Mouse (Mus musculus): Measurements from ENCODE around the gene Rbms2. TPM values are rescaled to one million over a fixed set of nuclear protein-coding genes. Genes with fewer than 3 reads are reported as not detected.

The Rbms2 gene
- polyA plus RNA-seq, 1 experiment = 116 TPM

DNA sequence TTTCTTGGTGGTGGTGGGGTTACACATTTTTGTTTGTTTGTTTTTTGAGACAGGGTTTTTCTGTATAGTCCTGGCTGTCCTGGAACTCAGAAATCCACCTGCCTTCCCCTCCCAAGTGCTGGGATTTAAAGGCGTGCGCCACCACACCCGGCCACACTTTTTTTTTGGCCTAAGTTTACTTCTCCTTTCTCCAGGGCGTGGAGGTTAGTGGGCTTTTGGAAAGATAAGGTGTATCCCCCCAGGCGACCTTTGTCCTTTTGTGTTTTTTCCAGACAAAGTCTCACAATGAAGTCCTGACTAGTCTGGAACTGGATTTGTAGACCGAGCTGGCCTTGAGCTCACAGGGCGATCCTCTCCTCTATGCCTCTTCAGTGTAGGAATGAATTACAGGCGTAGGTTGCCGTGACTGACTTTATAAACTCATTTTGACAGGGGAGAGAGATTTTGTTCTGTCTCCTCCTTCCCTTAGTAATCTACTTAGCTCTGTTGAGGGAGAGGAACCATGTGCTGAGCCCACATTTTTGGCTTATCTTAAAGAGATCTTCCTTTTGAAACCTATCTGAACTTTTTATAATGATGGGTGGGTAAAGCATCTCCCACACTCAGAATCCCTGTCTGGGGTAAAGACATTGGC, 85.0 kb downstream of the Rbms2 start:
- peaks cover 20% of the 10 kb centered on the region for H3K4me1 ChIP-seq (ENCODE audit: control insufficient read depth, insufficient read depth, low read length)
- no peak for DNase-seq
- WGBS = 45% methylated on average over 9 of the region's 9 CpGs
- TF ChIP-seq POLR2A (IDR thresholded peaks at IDR 0.05; ENCODE audit: borderline replicate concordance, extremely low read depth, low read depth, low read length) (no peak), CTCF (IDR thresholded peaks at IDR 0.05; ENCODE audit: insufficient read depth, low read length) (no peak)
- H3K4me3 ChIP-seq (replicated peaks; ENCODE audit: extremely low read depth, low read depth, low read length) = no peak overlapping the region

DNA sequence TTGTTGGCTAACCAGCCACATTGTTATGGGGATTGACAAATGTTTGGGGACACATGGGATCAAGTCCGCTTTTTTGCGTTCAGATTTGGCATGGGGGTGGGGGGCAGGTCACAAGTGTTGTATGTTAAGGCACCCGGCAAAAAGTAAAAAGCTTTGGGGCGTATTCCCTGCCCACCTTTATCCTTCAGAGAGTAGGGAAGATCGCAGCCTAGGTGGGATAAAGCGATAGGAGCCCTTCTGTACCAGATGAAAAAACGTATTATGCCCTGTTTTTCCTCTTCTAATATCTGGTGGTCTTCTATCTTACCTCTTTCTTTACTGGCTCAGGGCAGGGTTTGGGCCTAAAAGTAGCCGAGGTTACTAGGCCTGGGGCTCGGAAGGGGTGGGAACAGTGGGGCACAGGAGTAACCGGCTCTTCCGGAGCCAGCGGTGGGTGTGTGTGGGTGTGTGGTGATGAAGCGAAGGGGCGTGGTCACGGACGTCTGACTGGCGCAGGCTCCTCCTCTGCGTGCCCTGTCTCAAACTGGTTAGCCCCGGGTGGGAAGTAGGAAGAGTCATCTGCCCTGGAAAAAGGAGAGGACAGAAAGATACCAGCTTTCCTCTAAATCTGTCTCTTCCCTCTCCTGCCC, 85.6 kb downstream of the Rbms2 start:
- Histone ChIP-seq H3K4me1 (ENCODE audit: control insufficient read depth, insufficient read depth, low read length) (peaks cover 20% of the 10 kb centered on the region), H3K4me3 (replicated peaks; ENCODE audit: extremely low read depth, low read depth, low read length) (peak overlapping the region; percentile 49)
- peak; percentile 87 for DNase-seq
- 7% methylated on average over 19 of the region's 19 CpGs for WGBS
- TF ChIP-seq CTCF (IDR thresholded peaks at IDR 0.05; ENCODE audit: insufficient read depth, low read length) = no peak
- TF ChIP-seq POLR2A (IDR thresholded peaks at IDR 0.05; ENCODE audit: borderline replicate concordance, extremely low read depth, low read depth, low read length) = peak; percentile 47; the same call in 1 of the 2 replicates

DNA sequence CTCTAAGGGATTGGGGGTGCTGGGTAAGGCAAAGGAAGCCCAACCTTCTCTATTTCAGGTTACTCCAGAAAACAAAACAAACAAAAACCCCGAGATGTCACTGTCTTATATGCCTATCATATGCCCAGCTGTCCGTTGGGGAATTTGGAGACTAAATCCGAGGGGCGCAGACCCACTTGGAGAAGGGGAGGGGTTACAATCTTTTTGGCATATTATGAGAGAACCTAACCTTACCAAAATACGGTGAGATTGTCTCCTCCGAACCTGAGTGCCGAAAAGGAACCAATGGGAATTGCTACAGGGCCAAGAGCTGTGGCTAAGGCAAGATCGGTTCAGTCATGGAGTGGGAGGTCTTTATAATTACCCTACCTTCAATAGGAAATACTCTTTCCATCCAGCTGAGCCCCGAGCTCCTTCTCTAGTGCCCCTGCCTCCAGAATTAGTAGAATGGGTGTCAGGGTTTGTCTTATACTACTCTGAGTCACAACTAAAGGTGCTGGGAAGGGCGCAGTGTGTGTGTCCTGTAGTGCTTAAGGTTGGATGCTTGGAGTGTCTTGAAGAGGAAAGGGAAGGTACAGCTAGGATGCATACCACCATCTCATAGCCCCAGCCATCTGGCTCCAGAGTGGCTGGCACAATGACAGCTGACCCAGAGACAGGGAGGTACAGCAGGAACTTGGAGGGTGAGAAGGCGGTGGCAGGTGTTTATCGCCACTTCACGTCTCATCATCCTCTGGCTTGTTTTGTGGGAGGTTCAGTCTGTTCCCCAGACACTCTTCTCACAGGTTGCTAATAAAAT, 86.4 kb downstream of the Rbms2 start:
- peak overlapping the region; percentile 82 for H3K4me3 ChIP-seq (replicated peaks; ENCODE audit: extremely low read depth, low read depth, low read length)
- peak; percentile 16 for DNase-seq
- TF ChIP-seq POLR2A (IDR thresholded peaks at IDR 0.05; ENCODE audit: borderline replicate concordance, extremely low read depth, low read depth, low read length) (no peak), CTCF (IDR thresholded peaks at IDR 0.05; ENCODE audit: insufficient read depth, low read length) (no peak)
- WGBS = 21% methylated on average over 13 of the region's 13 CpGs
- H3K4me1 ChIP-seq (ENCODE audit: control insufficient read depth, insufficient read depth, low read length) = peaks cover 18% of the 10 kb centered on the region

DNA sequence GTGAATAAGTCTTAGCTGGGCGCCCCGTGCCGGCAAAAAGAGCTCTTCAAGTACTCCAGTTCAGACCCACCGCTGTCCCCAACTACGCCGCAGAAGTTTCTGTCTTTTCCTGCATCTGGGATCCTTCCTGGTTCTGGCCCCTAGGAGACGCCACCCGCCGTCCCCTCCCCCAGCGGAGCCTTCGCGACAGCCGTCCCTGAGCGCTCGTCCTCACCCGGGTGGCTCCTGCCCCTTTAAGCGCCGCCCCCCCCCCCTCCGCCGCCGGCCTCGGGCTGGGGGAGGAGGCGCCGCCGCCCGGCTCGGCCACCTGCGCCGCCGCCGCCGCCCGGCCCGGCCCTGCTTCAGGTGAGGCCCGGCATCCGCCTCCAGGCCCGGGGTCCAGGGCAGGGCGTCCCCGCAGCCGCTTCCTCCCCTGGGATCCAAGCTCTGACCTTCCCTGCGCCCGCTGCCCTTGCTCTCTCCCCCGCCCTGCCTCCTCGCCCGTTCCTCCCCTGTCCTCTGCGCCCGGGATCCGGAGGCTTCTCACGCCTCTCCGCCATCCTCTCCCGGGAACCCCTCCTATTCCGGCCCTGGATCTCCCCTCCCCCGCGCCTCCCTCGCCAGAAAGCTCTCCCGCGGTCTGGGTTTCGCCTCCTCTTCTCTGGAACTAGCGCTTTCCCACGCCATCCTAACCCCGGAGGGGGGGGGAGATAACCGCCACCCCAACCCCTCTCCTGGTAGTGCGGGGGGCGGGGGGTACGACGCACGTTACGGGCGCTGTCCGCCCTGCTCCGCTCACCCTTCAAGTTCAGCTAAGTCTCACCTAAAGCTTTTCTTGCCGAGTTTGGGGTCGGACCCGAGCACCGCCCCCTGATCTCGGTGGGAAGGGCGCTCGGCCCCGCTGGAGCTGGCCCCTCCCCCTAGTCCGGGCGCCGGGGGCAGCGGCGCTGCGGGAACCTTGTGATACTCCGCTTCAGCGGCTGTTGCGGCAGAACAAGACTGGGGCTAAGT, 87.3 kb downstream of the Rbms2 start:
- H3K4me1 ChIP-seq (ENCODE audit: control insufficient read depth, insufficient read depth, low read length) = peaks cover 14% of the 10 kb centered on the region
- DNase-seq = peak; percentile 84
- TF ChIP-seq CTCF (IDR thresholded peaks at IDR 0.05; ENCODE audit: insufficient read depth, low read length) = peak; percentile 37
- peak; percentile 54; the same call in 1 of the 2 replicates for TF ChIP-seq POLR2A (IDR thresholded peaks at IDR 0.05; ENCODE audit: borderline replicate concordance, extremely low read depth, low read depth, low read length)
- WGBS = under 1% methylated on average over 70 of the region's 88 CpGs
- peak overlapping the region; percentile 82 for H3K4me3 ChIP-seq (replicated peaks; ENCODE audit: extremely low read depth, low read depth, low read length)

DNA sequence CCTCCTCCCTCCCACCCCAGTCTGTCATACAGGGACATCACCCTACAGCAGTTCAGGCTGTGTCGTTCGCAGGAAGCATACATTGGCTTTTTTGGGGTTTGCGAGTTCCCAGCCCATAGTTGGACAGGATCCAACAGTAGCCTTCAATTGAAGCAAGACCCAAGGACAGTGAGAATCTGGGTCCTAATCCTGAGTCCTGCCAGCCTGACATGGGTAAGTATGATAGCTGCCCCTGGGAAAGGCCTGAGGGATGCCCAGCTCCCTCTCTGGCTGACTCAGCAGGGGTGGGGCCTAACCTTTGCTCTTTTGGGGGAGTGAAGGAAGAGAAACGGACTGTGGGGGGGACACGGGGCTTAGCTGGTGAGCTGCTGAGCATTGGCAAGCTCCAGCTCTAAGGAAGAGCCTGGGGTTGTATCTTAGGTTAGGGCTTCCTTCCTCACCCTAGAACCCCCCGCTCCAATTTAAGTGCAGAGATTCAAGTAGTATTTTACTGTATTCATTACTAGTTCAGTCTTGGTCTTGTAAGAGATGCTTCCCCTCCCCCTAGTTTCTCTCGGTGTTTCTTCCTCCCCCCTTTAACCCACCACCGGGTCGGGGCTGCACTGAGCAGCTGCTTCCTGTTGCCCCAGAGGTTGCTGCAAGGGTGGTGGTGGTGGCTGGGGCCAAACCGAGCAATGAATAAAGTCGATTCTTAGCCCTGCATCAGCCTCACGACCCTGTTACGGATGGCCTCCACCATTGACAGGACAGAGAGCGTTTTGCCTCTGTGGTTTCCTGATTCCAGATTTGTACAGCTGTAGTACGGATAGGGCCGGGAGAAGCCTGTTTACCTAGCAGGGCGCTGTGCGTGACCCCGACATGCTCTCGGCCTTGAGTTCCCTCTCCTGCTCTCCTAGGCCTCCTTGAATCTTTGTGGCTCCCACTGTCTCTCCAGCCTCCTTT, 88.3 kb downstream of the Rbms2 start, which contains the start of gene Baz2a:
TSS of gene Baz2a (plus strand) at position 14 of the 942 bp plus-strand sequence.
- peak within 1 kb of the TSS; percentile 82 for H3K4me3 ChIP-seq (replicated peaks; ENCODE audit: extremely low read depth, low read depth, low read length)
- peak; percentile 63 for DNase-seq
- TF ChIP-seq POLR2A (IDR thresholded peaks at IDR 0.05; ENCODE audit: borderline replicate concordance, extremely low read depth, low read depth, low read length) = peak; percentile 56; the same call in 1 of the 2 replicates
- no peak for TF ChIP-seq CTCF (IDR thresholded peaks at IDR 0.05; ENCODE audit: insufficient read depth, low read length)
- peaks cover 14% of the 10 kb centered on the region for H3K4me1 ChIP-seq (ENCODE audit: control insufficient read depth, insufficient read depth, low read length)
- under 1% methylated on average over 20 of the region's 20 CpGs for WGBS

- 4% methylated on average over 14 of the region's 14 CpGs for WGBS
- DNase-seq = peak; percentile 86
- peaks cover 14% of the 10 kb centered on the region for H3K4me1 ChIP-seq (ENCODE audit: control insufficient read depth, insufficient read depth, low read length)
- TF ChIP-seq CTCF (IDR thresholded peaks at IDR 0.05; ENCODE audit: insufficient read depth, low read length) (peak; percentile 78), POLR2A (IDR thresholded peaks at IDR 0.05; ENCODE audit: borderline replicate concordance, extremely low read depth, low read depth, low read length) (0 out of 2 replicates have a peak, but pooled peaks have one; percentile 18)
- peak overlapping the region; percentile 82 for H3K4me3 ChIP-seq (replicated peaks; ENCODE audit: extremely low read depth, low read depth, low read length)
Measured at GRCm38 (mm10) chr10:128090651-128091563, 89.2 kb downstream of the Rbms2 start.

DNA sequence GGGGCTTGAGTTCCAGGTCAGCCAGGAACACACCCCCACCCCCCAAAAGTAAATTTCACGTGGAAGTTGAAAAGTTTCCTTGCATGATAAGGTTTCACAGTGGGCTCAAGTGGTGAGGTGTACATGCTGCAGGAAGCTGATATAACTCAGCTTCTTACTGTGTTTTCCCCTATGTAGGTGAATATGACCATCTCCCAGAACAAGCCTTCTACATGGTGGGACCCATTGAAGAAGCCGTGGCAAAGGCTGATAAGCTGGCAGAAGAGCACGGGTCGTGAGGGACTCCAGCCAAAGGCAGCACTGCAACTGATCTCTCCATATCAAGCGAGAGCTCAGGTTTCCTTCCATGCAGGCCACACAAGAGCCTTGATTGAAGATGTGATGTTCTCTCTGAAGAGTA, 90.3 kb downstream of the Rbms2 start:
- TF ChIP-seq POLR2A (IDR thresholded peaks at IDR 0.05; ENCODE audit: borderline replicate concordance, extremely low read depth, low read depth, low read length) (no peak), CTCF (IDR thresholded peaks at IDR 0.05; ENCODE audit: insufficient read depth, low read length) (no peak)
- 52% methylated on average over 5 of the region's 5 CpGs for WGBS
- H3K4me1 ChIP-seq (ENCODE audit: control insufficient read depth, insufficient read depth, low read length) = peaks cover 12% of the 10 kb centered on the region

More for the DNA sequence above, 90.3 kb downstream of the Rbms2 start:
- no peak overlapping the region for H3K4me3 ChIP-seq (replicated peaks; ENCODE audit: extremely low read depth, low read depth, low read length)
- DNase-seq = no peak

Measured in lung, adult 2 months (tissue).